ENCODE assay signal across 8 mouse cellular contexts in genomic region chr10:80400704-80401161, GRCm38 (mm10). TPM values are rescaled to one million over a fixed set of nuclear protein-coding genes. Genes with fewer than 3 reads are reported as not detected.
DNase-seq lines count a peak whose midpoint lies in the region; ATAC-seq and TF ChIP-seq lines count a peak whose summit lies in the region.

No protein-coding gene starts in this region.

- no peak for TF ChIP-seq CTCF in kidney, postnatal 0 days (IDR thresholded peaks at IDR 0.05; ENCODE audit: low read depth)
- TF ChIP-seq CTCF in midbrain, postnatal 0 days (IDR thresholded peaks at IDR 0.05), result no peak

- no peak for ATAC-seq in kidney, postnatal 0 days (replicated peaks; ENCODE audit: low FRiP score, low read depth)
- ATAC-seq in embryonic facial prominence, embryonic 12.5 days (ENCODE audit: insufficient number of reproducible peaks, insufficient read depth, low FRiP score, low TSS enrichment), result no peak
- ATAC-seq in intestine, embryonic 15.5 days, result no peak
- no peak for ATAC-seq in midbrain, postnatal 0 days (ENCODE audit: low FRiP score)
- no peak for ATAC-seq in CD4-positive, CD25-positive, alpha-beta regulatory T cell, adult 4 months

- WGBS in kidney, postnatal 0 days, result 79% methylated on average over 4 of the region's 4 CpGs
- 82% methylated on average over 4 of the region's 4 CpGs for WGBS in embryonic facial prominence, embryonic 12.5 days
- whole genome bisulfite sequencing in intestine, embryonic 15.5 days, result 73% methylated on average over 4 of the region's 4 CpGs
- 82% methylated on average over 4 of the region's 4 CpGs for WGBS in midbrain, postnatal 0 days

- no peak overlapping the region for H3K4me3 ChIP-seq in kidney, postnatal 0 days (replicated peaks; ENCODE audit: low read depth, low read length)
- peak overlapping the region; percentile 73 for H3K4me3 ChIP-seq in embryonic facial prominence, embryonic 12.5 days
- peak overlapping the region; percentile 74 for H3K4me3 ChIP-seq in intestine, embryonic 15.5 days (replicated peaks)
- H3K4me3 ChIP-seq in midbrain, postnatal 0 days (ENCODE audit: low read depth, low read length), result no peak overlapping the region

- DNase-seq in kidney, postnatal 0 days (ENCODE audit: low spot score), result no peak
- DNase-seq in kidney, adult 9 months, result no peak
- no peak for DNase-seq in midbrain, postnatal 0 days (ENCODE audit: low spot score)
- DNase-seq in yolk sac, embryonic 10.5 days (ENCODE audit: low spot score), result no peak
- DNase-seq in retina, postnatal 1 day, result no peak

- peak overlapping the region; percentile 91; the same call in 1 of the 2 replicates for H3K27ac ChIP-seq in kidney, postnatal 0 days
- peak overlapping the region; percentile 100 for H3K27ac ChIP-seq in embryonic facial prominence, embryonic 12.5 days
- H3K27ac ChIP-seq in intestine, embryonic 15.5 days, result peak overlapping the region; percentile 86; the same call in 1 of the 2 replicates
- peak overlapping the region; percentile 99 for H3K27ac ChIP-seq in midbrain, postnatal 0 days (ENCODE audit: low read depth, low read length)

- H3K4me1 ChIP-seq in kidney, postnatal 0 days (replicated peaks; ENCODE audit: insufficient read depth, low read length), result peaks cover 20% of the 10 kb centered on the region
- H3K4me1 ChIP-seq in embryonic facial prominence, embryonic 12.5 days, result peaks cover 29% of the 10 kb centered on the region
- peaks cover 36% of the 10 kb centered on the region for H3K4me1 ChIP-seq in intestine, embryonic 15.5 days (replicated peaks)
- H3K4me1 ChIP-seq in midbrain, postnatal 0 days (ENCODE audit: insufficient read depth, low read length), result peaks cover 21% of the 10 kb centered on the region

- H3K27me3 ChIP-seq in kidney, postnatal 0 days (ENCODE audit: insufficient read depth, low read length), result no peaks in the 10 kb centered on the region
- no peaks in the 10 kb centered on the region for H3K27me3 ChIP-seq in embryonic facial prominence, embryonic 12.5 days
- no peaks in the 10 kb centered on the region for H3K27me3 ChIP-seq in intestine, embryonic 15.5 days (replicated peaks)
- H3K27me3 ChIP-seq in midbrain, postnatal 0 days (ENCODE audit: insufficient read depth, low read length), result no peaks in the 10 kb centered on the region

- peak overlapping the region; percentile 67; the same call in 1 of the 2 replicates for H3K9ac ChIP-seq in kidney, postnatal 0 days (ENCODE audit: low read depth, low read length)
- H3K9ac ChIP-seq in embryonic facial prominence, embryonic 12.5 days, result peak overlapping the region; percentile 58; the same call in 1 of the 2 replicates
- peak overlapping the region; percentile 69 for H3K9ac ChIP-seq in intestine, embryonic 15.5 days
- H3K9ac ChIP-seq in midbrain, postnatal 0 days (replicated peaks; ENCODE audit: low read length, poor library complexity, severe bottlenecking), result 0 out of 2 replicates have a peak overlapping the region, but pooled peaks have one; percentile 51

- peaks cover 16% of the 10 kb centered on the region for H3K36me3 ChIP-seq in kidney, postnatal 0 days (ENCODE audit: insufficient read depth, low read length)
- peaks cover 44% of the 10 kb centered on the region for H3K36me3 ChIP-seq in embryonic facial prominence, embryonic 12.5 days
- peaks cover 29% of the 10 kb centered on the region for H3K36me3 ChIP-seq in intestine, embryonic 15.5 days
- peaks cover 25% of the 10 kb centered on the region for H3K36me3 ChIP-seq in midbrain, postnatal 0 days (ENCODE audit: insufficient read depth, low read length)

- H3K9me3 ChIP-seq in kidney, postnatal 0 days (replicated peaks; ENCODE audit: low read length), result no peaks in the 10 kb centered on the region
- H3K9me3 ChIP-seq in embryonic facial prominence, embryonic 12.5 days, result no peaks in the 10 kb centered on the region
- H3K9me3 ChIP-seq in intestine, embryonic 15.5 days, result no peaks in the 10 kb centered on the region
- no peaks in the 10 kb centered on the region for H3K9me3 ChIP-seq in midbrain, postnatal 0 days (ENCODE audit: low read length)

- H3K4me2 ChIP-seq in kidney, postnatal 0 days (ENCODE audit: low read length), result no peak overlapping the region; the same call in 1 of the 2 replicates
- peak overlapping the region; percentile 70 for H3K4me2 ChIP-seq in embryonic facial prominence, embryonic 12.5 days (replicated peaks)
- H3K4me2 ChIP-seq in intestine, embryonic 15.5 days (replicated peaks), result peak overlapping the region; percentile 70
- no peak overlapping the region; the same call in 1 of the 2 replicates for H3K4me2 ChIP-seq in midbrain, postnatal 0 days (ENCODE audit: low read depth, low read length, poor library complexity, severe bottlenecking)

RNA-seq across cellular contexts. Expression of gene Mbd3, which starts 1.4 kb away (rescaled TPM):
- 163 and 165 TPM in 2 replicates for polyA plus RNA-seq in kidney, postnatal 0 days (2015; fragmentation: Nextera tagmentation; extraction: Ambion mirVana)
- 332 and 349 TPM in 2 replicates for polyA plus RNA-seq in embryonic facial prominence, embryonic 12.5 days (2016; fragmentation: Nextera tagmentation; extraction: Ambion mirVana)
- 180 and 201 TPM in 2 replicates for polyA plus RNA-seq in intestine, embryonic 15.5 days (2015; fragmentation: Nextera tagmentation; extraction: Ambion mirVana)
- 30.4 and 47.0 TPM in 2 replicates for total RNA-seq in midbrain, postnatal 0 days (2014; rRNA removed)
- 154 and 157 TPM in 2 replicates for polyA plus RNA-seq in midbrain, postnatal 0 days (2015; fragmentation: Nextera tagmentation; extraction: Ambion mirVana)
- 10 to 100 TPM; 26.7 to 27.2 TPM for polyA plus RNA-seq in CD4-positive, CD25-positive, alpha-beta regulatory T cell, adult 4 months (2017; shearing (Covaris generic))

RNA-seq across cellular contexts. Expression of gene Uqcr11, which starts 5.9 kb away (rescaled TPM):
- 1,117 and 1,253 TPM in 2 replicates for polyA plus RNA-seq in kidney, postnatal 0 days (2015; fragmentation: Nextera tagmentation; extraction: Ambion mirVana)
- 403 and 464 TPM in 2 replicates for polyA plus RNA-seq in embryonic facial prominence, embryonic 12.5 days (2016; fragmentation: Nextera tagmentation; extraction: Ambion mirVana)
- polyA plus RNA-seq in intestine, embryonic 15.5 days (2015; fragmentation: Nextera tagmentation; extraction: Ambion mirVana), result 890 and 1,161 TPM in 2 replicates
- 295 and 379 TPM in 2 replicates for total RNA-seq in midbrain, postnatal 0 days (2014; rRNA removed)
- 638 and 795 TPM in 2 replicates for polyA plus RNA-seq in midbrain, postnatal 0 days (2015; fragmentation: Nextera tagmentation; extraction: Ambion mirVana)
- polyA plus RNA-seq in CD4-positive, CD25-positive, alpha-beta regulatory T cell, adult 4 months (2017; shearing (Covaris generic)), result 100 to 1,000 TPM; 268 to 337 TPM

RNA-seq across cellular contexts. Expression of gene Mex3d, which starts 13.3 kb away (rescaled TPM):
- 6.6 and 7.8 TPM in 2 replicates for polyA plus RNA-seq in kidney, postnatal 0 days (2015; fragmentation: Nextera tagmentation; extraction: Ambion mirVana)
- 13.1 and 14.9 TPM in 2 replicates for polyA plus RNA-seq in embryonic facial prominence, embryonic 12.5 days (2016; fragmentation: Nextera tagmentation; extraction: Ambion mirVana)
- polyA plus RNA-seq in intestine, embryonic 15.5 days (2015; fragmentation: Nextera tagmentation; extraction: Ambion mirVana), result 5.5 and 6.9 TPM in 2 replicates
- total RNA-seq in midbrain, postnatal 0 days (2014; rRNA removed), result 118 and 147 TPM in 2 replicates
- 12.5 and 13.9 TPM in 2 replicates for polyA plus RNA-seq in midbrain, postnatal 0 days (2015; fragmentation: Nextera tagmentation; extraction: Ambion mirVana)
- polyA plus RNA-seq in CD4-positive, CD25-positive, alpha-beta regulatory T cell, adult 4 months (2017; shearing (Covaris generic)), result 1 to 10 TPM in 1 of 2 experiments, not detected in 1; 1.3 TPM

RNA-seq across cellular contexts. Expression of gene Tcf3, which starts 32.7 kb away (rescaled TPM):
- 76.4 and 83.7 TPM in 2 replicates for polyA plus RNA-seq in kidney, postnatal 0 days (2015; fragmentation: Nextera tagmentation; extraction: Ambion mirVana)
- 251 and 258 TPM in 2 replicates for polyA plus RNA-seq in embryonic facial prominence, embryonic 12.5 days (2016; fragmentation: Nextera tagmentation; extraction: Ambion mirVana)
- 91.7 and 94.2 TPM in 2 replicates for polyA plus RNA-seq in intestine, embryonic 15.5 days (2015; fragmentation: Nextera tagmentation; extraction: Ambion mirVana)
- 69.6 and 91.1 TPM in 2 replicates for total RNA-seq in midbrain, postnatal 0 days (2014; rRNA removed)
- polyA plus RNA-seq in midbrain, postnatal 0 days (2015; fragmentation: Nextera tagmentation; extraction: Ambion mirVana), result 24.8 and 25.1 TPM in 2 replicates
- polyA plus RNA-seq in CD4-positive, CD25-positive, alpha-beta regulatory T cell, adult 4 months (2017; shearing (Covaris generic)), result 1 to 10 TPM; 7.5 to 8.5 TPM

RNA-seq across cellular contexts. Expression of gene Plk5, which starts 44.5 kb away (rescaled TPM):
- 0.51 and 1.0 TPM in 2 replicates for polyA plus RNA-seq in kidney, postnatal 0 days (2015; fragmentation: Nextera tagmentation; extraction: Ambion mirVana)
- polyA plus RNA-seq in embryonic facial prominence, embryonic 12.5 days (2016; fragmentation: Nextera tagmentation; extraction: Ambion mirVana), result 0.87 and 1.2 TPM in 2 replicates
- 0.32 and 0.63 TPM in 2 replicates for polyA plus RNA-seq in intestine, embryonic 15.5 days (2015; fragmentation: Nextera tagmentation; extraction: Ambion mirVana)
- total RNA-seq in midbrain, postnatal 0 days (2014; rRNA removed), result 17.5 and 23.1 TPM in 2 replicates
- 12.5 and 12.8 TPM in 2 replicates for polyA plus RNA-seq in midbrain, postnatal 0 days (2015; fragmentation: Nextera tagmentation; extraction: Ambion mirVana)
- not detected for polyA plus RNA-seq in CD4-positive, CD25-positive, alpha-beta regulatory T cell, adult 4 months (2017; shearing (Covaris generic))

Comparison
In these comparisons a context has a peak if more than half of its experiments do, and no peak if none do; other contexts are left out.
1. H3K4me2 ChIP-seq: peak in embryonic facial prominence, embryonic 12.5 days (single experiment) and intestine, embryonic 15.5 days (single experiment); none in kidney, postnatal 0 days (single experiment) and midbrain, postnatal 0 days (single experiment).
2. H3K4me3 ChIP-seq: peak in embryonic facial prominence, embryonic 12.5 days (single experiment) and intestine, embryonic 15.5 days (single experiment); none in kidney, postnatal 0 days (single experiment) and midbrain, postnatal 0 days (single experiment).
3. Peak in every context shown above with its lines, with median percentiles within 50 percentile points of each other: H3K27ac ChIP-seq and H3K9ac ChIP-seq.